Mouse (Mus musculus) megakaryocyte, embryonic 14.5 days (primary cell): ENCODE measurements around the gene Btbd1. TPM values are rescaled to one million over a fixed set of nuclear protein-coding genes. Genes with fewer than 3 reads are reported as not detected.

ENCODE experiments used
- H3K27me3 ChIP-seq: replicated peaks from 2 replicates; pipeline ENCODE3; 2012; ENCODE audit warnings: inconsistent platforms
- H3K36me3 ChIP-seq: replicated peaks from 2 replicates; pipeline ENCODE3; 2012; ENCODE audit warnings: low read length, inconsistent platforms, mixed read lengths
- H3K4me1 ChIP-seq: 2 replicates; pipeline ENCODE4 v1.6.1; 2012; ENCODE audit warnings: inconsistent platforms
- H3K4me3 ChIP-seq: replicated peaks from 2 replicates; pipeline ENCODE3; 2012; ENCODE audit warnings: moderate library complexity, mild to moderate bottlenecking, inconsistent platforms
- H3K9me3 ChIP-seq: 2 replicates; pipeline ENCODE4 v1.6.1; 2012; ENCODE audit warnings: inconsistent platforms
- FLI1 ChIP-seq: IDR thresholded peaks from 2 replicates; pipeline ENCODE4 v1.6.1; 2012; ENCODE audit warnings: low read length, inconsistent platforms, mixed read lengths
- GATA1 ChIP-seq: IDR thresholded peaks from 3 replicates; pipeline ENCODE4 v1.6.1; 2012; ENCODE audit warnings: mixed read lengths, low read length, inconsistent platforms, borderline replicate concordance
- polyA plus RNA-seq: library from polyadenylated mRNA; stranded (reverse); fragments of >175 nt; gene quantifications from 2 replicates; pipeline ENCODE4 v1.2.3, GENCODE M21; 2012; ENCODE audit warnings: low replicate concordance; ENCODE audit not compliant: insufficient read depth

Gene Btbd1
- polyA plus RNA-seq, 1 experiment, result 5.8 TPM

DNA sequence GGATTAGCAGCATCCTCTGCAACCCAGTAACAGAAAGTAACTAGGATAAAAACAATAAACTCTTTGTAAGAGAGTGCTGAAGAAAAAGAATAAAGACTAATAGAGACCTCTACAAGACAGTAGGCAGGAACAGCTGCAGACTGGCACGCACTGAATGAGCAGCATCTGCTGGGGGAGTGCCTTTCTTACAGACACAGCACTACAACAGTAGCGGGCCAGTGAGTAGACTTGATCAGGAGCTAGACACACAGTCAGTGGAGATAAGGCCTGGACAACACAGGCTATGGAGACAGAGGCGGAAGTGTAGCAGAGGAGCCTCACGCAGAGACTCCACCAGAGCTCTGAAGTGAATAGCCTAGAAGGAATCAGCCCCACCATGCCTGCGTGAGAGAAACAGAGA lies 23.2 kb downstream of the Btbd1 start:
- Histone ChIP-seq H3K27me3 (no peaks in the 10 kb centered on the region), H3K36me3 (peaks cover 65% of the 10 kb centered on the region), H3K4me1 (peaks cover 17% of the 10 kb centered on the region), H3K9me3 (no peaks in the 10 kb centered on the region), H3K4me3 (no peak overlapping the region)
- TF ChIP-seq FLI1, result no peak
- TF ChIP-seq GATA1, result no peak

DNA sequence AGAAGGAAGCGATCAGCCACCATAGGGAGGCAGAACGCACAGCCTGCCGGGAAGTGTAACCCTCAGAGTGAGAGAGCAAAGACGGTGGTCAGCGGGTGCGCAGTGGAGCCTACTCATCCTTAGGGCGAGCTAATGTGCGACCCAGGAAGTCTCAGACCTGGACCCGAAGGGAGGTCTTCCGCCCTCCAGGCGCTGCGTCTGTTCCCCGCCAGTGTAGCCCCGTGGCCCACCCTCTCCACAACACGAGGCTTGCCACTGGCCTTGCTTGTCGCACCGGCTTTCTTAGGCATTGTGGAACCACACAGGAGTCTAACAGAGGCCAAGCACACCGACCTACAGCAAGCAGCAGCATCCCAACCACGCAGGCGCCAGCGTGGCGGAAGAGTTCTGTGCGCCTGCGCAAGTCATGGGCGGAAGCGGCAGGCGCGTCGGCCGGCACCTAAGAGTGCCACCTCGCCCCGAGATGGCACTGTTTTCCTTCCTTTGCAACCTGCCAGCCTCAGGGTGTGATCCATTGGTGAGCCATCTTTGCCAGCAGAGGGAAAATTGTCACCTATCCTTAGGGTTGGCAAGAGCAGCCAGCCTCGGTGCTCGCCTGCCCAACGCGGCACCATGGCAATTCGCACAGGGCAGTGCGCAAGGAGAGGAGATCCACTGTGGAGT lies 40.0 kb downstream of the Btbd1 start, which contains the start of gene 3110040N11Rik:
TSS of gene 3110040N11Rik (minus strand) at position 384 of the 663 bp plus-strand sequence.
- Histone ChIP-seq H3K4me3 (peak within 1 kb of the TSS; percentile 93), H3K4me1 (peaks cover 24% of the 10 kb centered on the region), H3K27me3 (no peaks in the 10 kb centered on the region), H3K9me3 (no peaks in the 10 kb centered on the region), H3K36me3 (peaks cover 48% of the 10 kb centered on the region)
- no peak for TF ChIP-seq GATA1
- TF ChIP-seq FLI1, result no peak

DNA sequence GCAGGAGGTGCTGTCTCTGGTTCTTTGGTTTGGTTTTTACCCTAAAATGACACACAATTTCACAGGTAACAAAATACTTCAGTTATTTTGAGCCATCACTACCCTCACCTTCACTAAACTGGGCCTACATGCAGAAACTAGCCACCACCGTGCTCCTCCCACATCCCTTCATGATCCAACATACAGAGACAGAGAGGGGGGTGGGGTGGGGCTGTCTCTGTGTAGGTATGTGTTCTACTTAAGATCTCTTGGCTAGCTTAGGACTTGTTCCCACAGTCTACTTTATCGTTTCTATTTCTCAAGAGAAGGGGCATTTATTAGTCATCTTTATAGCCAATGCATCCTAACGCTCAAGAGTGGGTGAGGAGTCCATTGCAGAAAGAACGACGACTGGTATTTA lies 40.7 kb downstream of the Btbd1 start:
- no peak for TF ChIP-seq GATA1
- no peak for TF ChIP-seq FLI1
- Histone ChIP-seq H3K4me3 (peak overlapping the region; percentile 93), H3K9me3 (no peaks in the 10 kb centered on the region), H3K4me1 (peaks cover 24% of the 10 kb centered on the region), H3K36me3 (peaks cover 48% of the 10 kb centered on the region), H3K27me3 (no peaks in the 10 kb centered on the region)

DNA sequence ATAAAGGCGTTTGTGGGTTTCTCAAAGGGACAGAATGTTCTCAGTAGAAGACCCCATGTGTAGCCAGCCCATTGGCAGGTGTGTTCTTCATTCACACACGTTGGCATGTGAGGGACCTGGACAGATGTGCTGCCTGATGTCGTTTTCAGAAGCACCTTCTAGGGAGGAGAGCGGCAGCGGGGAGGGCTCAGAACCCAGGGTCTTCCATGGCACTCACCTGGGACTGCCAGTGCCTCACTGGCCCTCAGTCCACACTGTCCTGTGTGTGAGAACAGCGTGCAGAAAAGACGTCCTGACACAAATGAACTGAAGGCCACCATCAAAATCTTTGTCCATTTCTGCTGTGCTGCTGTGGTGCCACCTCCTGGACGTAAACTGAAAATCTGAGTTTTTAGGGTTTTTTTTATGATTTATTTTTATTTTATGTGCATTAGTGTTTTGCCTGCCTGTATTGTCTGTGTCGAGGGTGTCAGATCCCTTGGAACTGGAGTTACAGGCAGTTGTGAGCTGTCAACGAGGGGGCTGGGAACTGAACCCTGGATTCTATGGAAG lies 51.5 kb downstream of the Btbd1 start:
- H3K36me3 ChIP-seq, result peaks cover 82% of the 10 kb centered on the region

DNA sequence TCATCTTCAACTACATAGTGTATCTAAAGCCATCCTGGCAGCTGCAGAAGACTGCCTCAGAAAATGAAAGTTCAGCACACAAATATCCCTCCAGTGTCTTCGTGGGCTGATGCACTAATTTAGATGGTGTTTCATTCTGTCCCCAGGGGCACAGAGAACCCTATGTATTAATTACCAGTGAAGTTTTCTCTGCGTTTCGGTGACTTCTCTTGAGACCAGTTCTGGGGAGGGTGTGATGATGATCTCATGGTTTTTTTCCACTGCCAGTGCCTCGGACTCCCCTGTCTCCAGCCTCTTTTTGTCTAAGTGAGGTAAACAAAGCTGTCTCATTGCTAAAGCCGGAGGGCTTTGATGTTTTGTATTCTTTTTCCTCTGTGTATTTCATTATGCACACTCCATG lies 53.9 kb downstream of the Btbd1 start:
- TF ChIP-seq GATA1 (no peak), FLI1 (no peak)
- Histone ChIP-seq H3K9me3 (peaks cover 5% of the 10 kb centered on the region), H3K36me3 (peaks cover 75% of the 10 kb centered on the region), H3K4me3 (peak overlapping the region; percentile 1), H3K4me1 (peaks cover 59% of the 10 kb centered on the region), H3K27me3 (no peaks in the 10 kb centered on the region)

More for the DNA sequence above, 51.5 kb downstream of the Btbd1 start:
- no peak for TF ChIP-seq GATA1
- no peak for TF ChIP-seq FLI1
- Histone ChIP-seq H3K27me3 (no peaks in the 10 kb centered on the region), H3K4me3 (no peak overlapping the region), H3K9me3 (peaks cover 13% of the 10 kb centered on the region), H3K4me1 (peaks cover 50% of the 10 kb centered on the region)

DNA sequence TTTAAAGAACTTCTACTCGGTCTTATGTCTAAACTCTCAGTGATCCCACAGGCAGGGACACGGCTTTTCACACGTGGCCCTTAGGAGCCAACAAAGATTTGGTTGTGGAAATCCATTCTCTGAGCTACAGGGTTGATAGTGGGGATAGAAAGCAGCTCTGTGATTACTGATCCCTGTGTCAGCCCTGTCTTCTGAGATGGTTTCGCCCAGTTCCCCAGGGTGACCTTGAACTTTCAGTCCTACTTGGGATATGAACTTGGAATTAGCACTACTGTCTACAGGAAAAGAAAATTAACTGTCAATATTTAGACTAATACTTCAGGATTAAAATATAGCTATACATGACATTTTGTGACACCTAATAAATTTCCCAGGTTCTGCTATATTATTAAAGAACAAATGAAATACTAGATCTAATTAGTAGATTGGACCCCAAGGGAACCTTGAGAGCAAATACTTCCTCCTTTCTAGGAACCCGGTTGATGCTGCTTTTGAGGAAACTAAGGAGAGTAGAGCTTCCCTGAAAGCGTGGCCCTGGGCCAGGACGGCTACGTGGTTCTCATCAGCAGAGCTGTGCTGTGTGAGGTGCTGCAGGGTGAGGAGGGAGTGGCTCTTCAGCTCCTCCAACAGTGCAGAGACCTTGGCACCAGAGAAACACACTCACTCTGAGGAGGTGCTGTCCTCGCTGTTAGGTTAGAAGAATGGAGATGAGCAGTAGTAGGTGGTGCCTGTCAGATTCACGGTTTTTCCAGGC lies 56.3 kb downstream of the Btbd1 start:
- no peaks in the 10 kb centered on the region for H3K9me3 ChIP-seq
- peaks cover 53% of the 10 kb centered on the region for H3K4me1 ChIP-seq
- TF ChIP-seq FLI1 (no peak), GATA1 (no peak)
- H3K36me3 ChIP-seq, result peaks cover 66% of the 10 kb centered on the region
- no peaks in the 10 kb centered on the region for H3K27me3 ChIP-seq
- H3K4me3 ChIP-seq, result peak overlapping the region; percentile 46

DNA sequence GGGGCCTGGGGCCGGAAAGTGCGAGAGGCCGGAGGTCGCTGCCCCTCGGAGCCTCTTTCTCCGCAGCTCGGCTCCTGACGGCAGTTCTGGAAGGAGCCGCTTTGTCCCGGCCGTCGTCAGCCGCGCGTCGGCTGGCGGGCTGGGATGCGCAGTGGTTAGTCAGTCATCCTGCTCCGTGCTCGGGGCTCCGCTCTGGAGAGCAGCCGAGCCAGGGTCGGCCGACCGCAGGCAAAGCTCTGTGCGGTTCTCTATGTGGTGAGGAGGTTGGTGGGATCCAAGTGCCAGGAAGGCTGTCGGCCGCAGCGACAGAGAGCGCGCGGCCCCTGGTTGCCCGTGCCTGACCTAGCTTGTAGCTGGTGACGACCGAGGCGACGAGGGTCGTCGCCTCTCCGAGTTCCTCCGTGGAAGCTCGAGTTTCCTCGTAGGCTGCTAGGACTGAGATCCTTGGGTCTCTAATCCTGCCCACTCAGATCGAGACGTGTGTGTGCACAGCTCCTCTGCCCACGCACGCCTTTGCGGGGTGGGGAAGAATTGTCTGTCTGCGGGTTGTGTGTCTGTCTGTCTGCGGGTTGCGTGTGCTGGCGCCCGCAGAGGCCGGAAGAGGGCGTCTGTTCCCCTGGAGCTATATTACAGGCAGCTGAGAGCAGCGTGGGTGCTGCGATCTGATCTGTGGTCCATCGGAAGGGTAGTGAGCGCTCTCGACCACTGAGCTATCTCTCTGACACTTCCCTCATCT lies 66.0 kb downstream of the Btbd1 start:
- Histone ChIP-seq H3K4me1 (peaks cover 40% of the 10 kb centered on the region), H3K36me3 (peaks cover 11% of the 10 kb centered on the region), H3K4me3 (peak overlapping the region; percentile 99), H3K27me3 (no peaks in the 10 kb centered on the region), H3K9me3 (no peaks in the 10 kb centered on the region)
- no peak for TF ChIP-seq GATA1
- no peak for TF ChIP-seq FLI1

DNA sequence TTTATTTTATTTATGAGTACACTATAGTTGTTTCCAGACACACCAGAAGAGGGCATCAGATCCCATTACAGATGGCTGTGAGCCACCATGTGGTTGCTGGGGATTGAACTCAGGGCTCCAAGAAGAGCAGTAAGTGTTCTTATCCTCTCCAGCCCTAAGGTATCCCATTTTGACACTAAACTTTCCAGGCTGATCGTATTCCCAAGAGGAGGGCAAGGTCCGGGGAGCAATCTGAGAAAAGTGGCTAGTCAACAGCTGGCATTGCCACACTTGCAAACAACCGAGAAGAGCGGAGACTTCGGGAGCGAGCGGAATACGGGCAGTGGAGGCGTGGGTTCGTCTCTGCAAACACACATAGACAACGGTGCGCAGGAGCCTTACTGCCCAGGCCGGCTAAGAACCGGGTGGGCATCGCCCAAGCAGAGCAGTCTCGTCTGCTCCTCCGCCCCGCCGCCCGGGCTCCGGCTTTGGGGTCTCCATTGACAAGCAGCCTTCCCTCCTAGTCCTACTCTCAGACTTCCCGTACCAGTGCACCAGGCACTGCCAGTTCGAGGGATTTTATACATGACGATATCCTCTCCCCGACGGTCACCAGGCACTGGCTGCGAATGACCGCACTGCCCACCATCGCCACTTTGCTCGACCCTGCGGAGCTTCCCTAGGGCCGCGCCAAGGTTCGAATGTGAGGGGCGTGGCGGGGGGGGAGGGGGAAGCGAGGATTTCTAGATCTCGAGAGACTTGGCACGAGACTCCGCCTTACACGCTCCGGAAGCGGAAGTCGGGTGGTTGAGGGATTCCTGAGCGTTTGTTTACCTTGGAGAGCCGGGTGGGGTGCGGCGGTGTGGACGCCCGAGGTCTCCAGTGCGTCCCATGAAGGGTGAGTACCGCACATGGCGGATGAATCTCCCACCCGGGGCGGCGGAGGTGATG lies 66.8 kb downstream of the Btbd1 start, which contains the start of gene Ramac:
TSS of gene Ramac (plus strand) at position 746 of the 930 bp plus-strand sequence.
- H3K9me3 ChIP-seq, result no peaks in the 10 kb centered on the region
- peaks cover 5% of the 10 kb centered on the region for H3K36me3 ChIP-seq
- H3K4me1 ChIP-seq, result peaks cover 40% of the 10 kb centered on the region
- H3K4me3 ChIP-seq, result peak within 1 kb of the TSS; percentile 99
- TF ChIP-seq GATA1 (no peak), FLI1 (peak; percentile 53; the same call in 1 of the 2 replicates)
- no peaks in the 10 kb centered on the region for H3K27me3 ChIP-seq
